Mouse (Mus musculus): ENCODE measurements around the gene Kif26a.

GRCm38 (mm10) chr12:112207734-112208133 is 61.7 kb downstream of the Kif26a start:
- TF ChIP-seq POLR2A (IDR thresholded peaks at IDR 0.05; ENCODE audit: borderline replicate concordance, low read depth, low read length) (no peak), CTCF (IDR thresholded peaks at IDR 0.05; ENCODE audit: low read depth, low read length) (no peak)
